In genomic region chr11:81005831-81006230, GRCm38 (mm10) we compare ENCODE assay signal across 10 mouse cellular contexts.
DNase-seq lines count a peak whose midpoint lies in the region; ATAC-seq lines count a peak whose summit lies in the region.
"Had no signal": no experiment of that assay in that cellular context is flagged by ENCODE, and none has a peak within 500 bp of the region (broad histone marks: within the 10 kb centered on the region; RNA-seq: fewer than 3 reads in every experiment).

No protein-coding gene starts in this region.

- H3K4me2 ChIP-seq in liver, embryonic 12.5 days: no peak overlapping the region
- H3K4me2 ChIP-seq in limb, embryonic 11.5 days (ENCODE audit: low read depth, severe bottlenecking): no peak overlapping the region
- H3K4me2 ChIP-seq: liver, embryonic 15.5 days had no signal

- no peak overlapping the region for H3K4me3 ChIP-seq in liver, embryonic 12.5 days
- H3K4me3 ChIP-seq in limb, embryonic 11.5 days (ENCODE audit: low read depth, low read length): no peak overlapping the region
- H3K4me3 ChIP-seq: liver, embryonic 15.5 days had no signal

- no peaks in the 10 kb centered on the region for H3K36me3 ChIP-seq in liver, embryonic 12.5 days
- no peaks in the 10 kb centered on the region for H3K36me3 ChIP-seq in limb, embryonic 11.5 days (ENCODE audit: control insufficient read depth, insufficient read depth, low read length)
- H3K36me3 ChIP-seq: liver, embryonic 15.5 days had no signal

- H3K4me1 ChIP-seq in liver, embryonic 12.5 days: no peaks in the 10 kb centered on the region
- no peaks in the 10 kb centered on the region for H3K4me1 ChIP-seq in limb, embryonic 11.5 days (ENCODE audit: control insufficient read depth, insufficient read depth, low read length)
- H3K4me1 ChIP-seq: liver, embryonic 15.5 days had no signal

- no peaks in the 10 kb centered on the region for H3K27me3 ChIP-seq in liver, embryonic 12.5 days (replicated peaks)
- H3K27me3 ChIP-seq in limb, embryonic 11.5 days (ENCODE audit: control insufficient read depth, insufficient read depth, low read length): no peaks in the 10 kb centered on the region
- H3K27me3 ChIP-seq: liver, embryonic 15.5 days had no signal

- H3K9ac ChIP-seq in liver, embryonic 12.5 days: no peak overlapping the region
- H3K9ac ChIP-seq in limb, embryonic 11.5 days (ENCODE audit: low read length): no peak overlapping the region
- H3K9ac ChIP-seq: liver, embryonic 15.5 days had no signal

- WGBS in liver, embryonic 12.5 days (ENCODE audit: insufficient replicate concordance): 41% methylated on average over 2 of the region's 2 CpGs
- 65% methylated on average over 2 of the region's 2 CpGs for WGBS in limb, embryonic 11.5 days

- H3K27ac ChIP-seq in liver, embryonic 12.5 days: no peak overlapping the region
- H3K27ac ChIP-seq in limb, embryonic 11.5 days (replicated peaks; ENCODE audit: low read depth, low read length): no peak overlapping the region
- H3K27ac ChIP-seq: liver, embryonic 15.5 days had no signal

- no peak for ATAC-seq in liver, embryonic 12.5 days
- ATAC-seq in limb, embryonic 11.5 days (ENCODE audit: insufficient number of reproducible peaks, low FRiP score, low TSS enrichment, low read depth): no peak
- ATAC-seq in granulocyte monocyte progenitor cell, adult 5-6 weeks (replicated peaks; ENCODE audit: poor library complexity, severe bottlenecking): no peak
- ATAC-seq: inflammation-experienced regulatory T-cells, adult 6 months had no signal

- peak; percentile 29 for DNase-seq in adrenal gland, postnatal 14 days
- no peak for DNase-seq in adrenal gland, adult 18-20 months (ENCODE audit: low spot score in 2 of 2)
- DNase-seq in liver (peak; percentile 47), R1 (ENCODE audit: low read depth, low spot score) (peak; percentile 47)
- peak; percentile 82 for DNase-seq in limb, embryonic 11.5 days (ENCODE audit: low spot score)
- no peak for DNase-seq in frontal cortex, postnatal 36 days (ENCODE audit: low spot score in 2 of 2)

- no peaks in the 10 kb centered on the region for H3K9me3 ChIP-seq in liver, embryonic 12.5 days (replicated peaks)
- no peaks in the 10 kb centered on the region for H3K9me3 ChIP-seq in limb, embryonic 11.5 days (ENCODE audit: control insufficient read depth, low read length)
- H3K9me3 ChIP-seq: liver, embryonic 15.5 days had no signal

Comparison
In these comparisons a context has a peak if more than half of its experiments do, and no peak if none do; other contexts are left out.
1. DNase-seq: peak in adrenal gland, postnatal 14 days (single experiment), liver (single experiment), R1 (single experiment) and limb, embryonic 11.5 days (single experiment); none in adrenal gland, adult 18-20 months (0 of 2) and frontal cortex, postnatal 36 days (0 of 2).